Mouse (Mus musculus) C2C12 (cell line): ENCODE data around the gene Otub2. TPM values are rescaled to one million over a fixed set of nuclear protein-coding genes. Genes with fewer than 3 reads are reported as not detected.

Experiments
- H3K27me3 ChIP-seq: one replicate; pipeline ENCODE4 v1.6.1; 2011; ENCODE audit not compliant: control insufficient read depth, insufficient read depth, insufficient read length
- H3K36me3 ChIP-seq: one replicate; pipeline ENCODE4 v1.6.1; 2011; ENCODE audit not compliant: control insufficient read depth, insufficient read depth
- H3K4me3 ChIP-seq: one replicate; pipeline ENCODE4 v1.5.1; 2011; ENCODE audit warnings: mild to moderate bottlenecking, control low read depth; ENCODE audit not compliant: poor library complexity, insufficient read depth, severe bottlenecking
- H3K79me2 ChIP-seq: one replicate; pipeline ENCODE4 v1.6.1; 2011; ENCODE audit not compliant: control insufficient read depth, insufficient read depth
- H3K79me3 ChIP-seq: one replicate; pipeline ENCODE4 v1.6.1; 2011; ENCODE audit warnings: low read depth, control low read depth
- H3ac ChIP-seq: one replicate; pipeline ENCODE3; 2011; ENCODE audit warnings: low read depth; ENCODE audit not compliant: control insufficient read depth, insufficient read length
- CEBPB ChIP-seq: IDR thresholded peaks from one replicate; pipeline ENCODE4 v1.6.1; 2011; ENCODE audit warnings: low read depth, mild to moderate bottlenecking, control low read depth, moderate library complexity
- CTCF ChIP-seq: IDR thresholded peaks from one replicate; pipeline ENCODE4 v1.5.1; 2011; ENCODE audit not compliant: control insufficient read depth, insufficient read depth, insufficient read length
- FOSL1 ChIP-seq: IDR thresholded peaks from one replicate; pipeline ENCODE4 v1.8.0; 2011; ENCODE audit warnings: mild to moderate bottlenecking, low read length; ENCODE audit not compliant: poor library complexity, insufficient read depth, severe bottlenecking
- MAX ChIP-seq: IDR thresholded peaks from one replicate; pipeline ENCODE4 v1.6.1; 2011; ENCODE audit warnings: mild to moderate bottlenecking, control low read depth
- MYOD1 ChIP-seq: IDR thresholded peaks from one replicate; pipeline ENCODE4 v1.6.1; 2011; ENCODE audit warnings: low read depth; ENCODE audit not compliant: control insufficient read depth, insufficient read length
- MYOG ChIP-seq: IDR thresholded peaks from one replicate; pipeline ENCODE4 v1.6.1; 2011; ENCODE audit not compliant: control insufficient read depth, insufficient read length; ENCODE audit errors: extremely low read depth
- USF1 ChIP-seq: IDR thresholded peaks from one replicate; pipeline ENCODE4 v1.6.1; 2011; ENCODE audit warnings: low read depth, mild to moderate bottlenecking, control low read depth, moderate library complexity
- long read RNA-seq, 2 experiments: library from polyadenylated mRNA; unstranded; transcript quantifications; one replicate each; pipeline ENCODE4 v2.0.0; 2019 to 2020
- polyA plus RNA-seq: library from polyadenylated mRNA; unstranded; fragments of >200 nt; fragmentation: generic; extraction: Trizol; gene quantifications from one replicate; pipeline ENCODE4 v1.2.1, GENCODE M21; 2012; ENCODE audit warnings: missing spikeins

Gene Otub2
- polyA plus RNA-seq, result 4.5 TPM
- long read RNA-seq, experiment 1, partial matches to known transcripts, result 0 of 3 reads
- long read RNA-seq, experiment 1, other reads (novel, unspliced or antisense), result 2 of 3 reads
- long read RNA-seq, experiment 2, transcript Otub2-201 (6 exons, 2,791 nt), result major isoform, 26 of 29 reads
- long read RNA-seq, experiment 2, partial matches to known transcripts, result 1 of 29 reads
- long read RNA-seq, experiment 2, other reads (novel, unspliced or antisense), result 1 of 29 reads

DNA sequence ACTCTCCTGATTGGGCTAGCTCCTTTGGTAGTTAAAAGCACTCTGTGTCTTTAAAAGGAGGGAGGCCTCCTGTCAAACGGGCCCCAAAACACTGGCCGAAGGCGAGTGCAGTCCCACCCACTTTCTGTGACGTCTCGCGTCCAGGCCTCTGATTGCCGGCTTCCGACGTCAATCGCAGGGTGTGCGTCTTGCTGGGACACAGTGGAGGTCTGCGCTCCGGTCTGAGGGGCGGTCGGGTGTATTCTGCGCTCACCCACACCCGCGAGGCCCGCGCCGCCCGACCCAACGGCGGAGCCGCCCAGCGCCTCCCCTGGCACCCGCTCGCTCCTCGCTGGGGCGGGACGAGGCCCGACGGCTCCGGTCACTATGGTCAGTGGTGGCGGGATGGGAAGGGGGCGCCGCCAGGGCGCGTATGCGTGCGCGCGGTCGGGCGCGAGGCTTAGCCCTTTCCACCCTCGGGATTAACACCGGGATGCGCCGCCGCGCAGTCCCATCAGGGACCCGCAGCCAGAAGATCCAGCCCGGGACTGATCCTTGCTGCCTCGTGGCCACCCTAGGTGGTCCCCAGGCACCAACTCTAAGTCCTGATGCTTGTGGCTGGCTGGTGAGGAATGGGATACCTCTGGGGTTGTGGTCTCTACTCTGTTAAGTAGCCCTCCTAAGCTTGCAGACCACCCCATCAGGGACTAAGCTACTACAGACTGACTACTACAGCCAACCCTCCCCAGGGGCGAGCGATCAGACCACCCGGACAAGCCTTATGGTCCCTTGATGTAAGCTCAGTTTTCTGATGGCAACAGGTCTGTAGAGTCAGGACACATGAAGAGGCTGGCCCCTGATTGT lies at the start of gene Otub2:
TSS of gene Otub2 (plus strand) at position 178 of the 843 bp plus-strand sequence.
- Histone ChIP-seq H3K79me3 (no peaks in the 10 kb centered on the region), H3K36me3 (no peaks in the 10 kb centered on the region), H3ac (peak within 1 kb of the TSS; percentile 78), H3K79me2 (no peaks in the 10 kb centered on the region), H3K4me3 (peak within 1 kb of the TSS; percentile 37), H3K27me3 (no peaks in the 10 kb centered on the region)
- no peak for TF ChIP-seq MYOG
- peak; percentile 11 for TF ChIP-seq CTCF
- TF ChIP-seq FOSL1, result no peak
- no peak for TF ChIP-seq CEBPB
- TF ChIP-seq USF1, result no peak
- TF ChIP-seq MYOD1, result no peak
- TF ChIP-seq MAX, result no peak

DNA sequence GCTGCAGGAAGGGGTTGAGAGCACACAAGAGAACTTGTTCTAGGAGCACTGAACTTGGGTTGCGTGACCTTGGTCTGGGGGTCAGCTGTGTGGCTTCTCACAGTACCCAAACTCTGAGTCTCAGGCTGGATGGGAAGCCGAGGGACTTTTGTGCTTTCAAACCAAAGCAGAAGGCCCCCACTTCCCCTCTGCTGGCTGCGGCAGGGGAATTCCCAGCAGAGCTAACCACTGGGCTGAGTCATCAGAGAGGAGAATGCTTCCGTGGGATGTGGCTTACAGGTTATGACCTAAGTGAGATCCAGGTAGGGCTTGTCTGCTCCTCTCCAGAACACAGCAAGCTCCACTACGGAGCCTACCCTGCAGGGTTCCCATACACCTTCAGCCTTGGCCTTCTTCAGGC lies 47.3 kb upstream of the Otub2 start:
- Histone ChIP-seq H3K79me3 (no peaks in the 10 kb centered on the region), H3ac (no peak overlapping the region), H3K27me3 (no peaks in the 10 kb centered on the region), H3K4me3 (no peak overlapping the region), H3K79me2 (no peaks in the 10 kb centered on the region), H3K36me3 (no peaks in the 10 kb centered on the region)
- TF ChIP-seq CEBPB (no peak), CTCF (no peak), MYOD1 (no peak), MAX (no peak), MYOG (no peak), FOSL1 (no peak), USF1 (no peak)

DNA sequence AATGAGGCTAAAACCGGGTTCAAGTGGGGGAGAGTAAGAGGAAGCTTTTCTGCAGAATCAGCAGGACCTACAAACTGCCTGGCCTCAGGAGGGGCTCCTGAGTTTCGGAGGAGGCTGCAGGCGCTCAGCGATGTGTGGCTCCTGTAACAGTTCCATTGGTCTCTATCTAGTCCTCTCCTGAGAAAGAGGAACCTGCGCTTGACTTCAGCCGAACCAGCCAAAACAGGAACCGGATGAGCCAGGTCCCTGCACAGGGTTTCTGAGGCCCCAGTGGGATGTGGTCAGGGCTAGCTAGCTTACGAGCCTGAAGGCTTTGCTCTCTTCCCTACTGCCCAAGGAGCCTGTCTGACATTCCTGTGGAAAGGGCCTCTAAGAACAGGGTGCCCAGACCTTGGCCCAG lies 45.0 kb upstream of the Otub2 start:
- Histone ChIP-seq H3K36me3 (no peaks in the 10 kb centered on the region), H3ac (no peak overlapping the region), H3K4me3 (no peak overlapping the region), H3K79me2 (no peaks in the 10 kb centered on the region), H3K79me3 (no peaks in the 10 kb centered on the region), H3K27me3 (no peaks in the 10 kb centered on the region)
- no peak for TF ChIP-seq MYOD1
- TF ChIP-seq USF1, result no peak
- no peak for TF ChIP-seq MYOG
- TF ChIP-seq CEBPB, result no peak
- no peak for TF ChIP-seq CTCF
- TF ChIP-seq FOSL1, result no peak
- TF ChIP-seq MAX, result no peak

DNA sequence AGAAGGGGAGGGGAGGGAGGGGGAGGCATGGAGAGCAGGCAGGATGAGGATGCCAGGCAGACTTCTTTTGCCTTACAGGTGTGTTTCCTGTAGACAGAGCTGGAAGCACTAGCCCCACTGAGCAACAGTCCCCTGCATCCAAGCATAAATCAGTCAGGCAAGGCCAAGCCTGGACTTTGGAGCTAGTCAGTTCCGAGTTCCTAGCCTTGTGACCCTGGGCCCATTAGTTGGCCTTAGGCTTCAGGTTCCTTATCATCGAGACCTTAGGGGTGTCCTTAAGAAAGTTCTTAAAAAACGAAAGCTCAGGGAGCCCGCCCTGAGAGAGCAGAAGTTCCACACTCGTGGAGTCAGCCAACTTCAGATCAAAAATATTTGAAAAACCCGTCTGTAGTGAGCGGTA lies 43.5 kb upstream of the Otub2 start:
- no peaks in the 10 kb centered on the region for H3K27me3 ChIP-seq
- H3K4me3 ChIP-seq, result no peak overlapping the region
- H3K79me2 ChIP-seq, result no peaks in the 10 kb centered on the region
- no peaks in the 10 kb centered on the region for H3K79me3 ChIP-seq
- TF ChIP-seq MAX, result no peak
- TF ChIP-seq MYOD1, result no peak
- TF ChIP-seq MYOG, result no peak
- TF ChIP-seq CEBPB, result no peak
- no peak for TF ChIP-seq CTCF
- no peak for TF ChIP-seq USF1
- TF ChIP-seq FOSL1, result no peak
- H3ac ChIP-seq, result no peak overlapping the region
- H3K36me3 ChIP-seq, result no peaks in the 10 kb centered on the region

DNA sequence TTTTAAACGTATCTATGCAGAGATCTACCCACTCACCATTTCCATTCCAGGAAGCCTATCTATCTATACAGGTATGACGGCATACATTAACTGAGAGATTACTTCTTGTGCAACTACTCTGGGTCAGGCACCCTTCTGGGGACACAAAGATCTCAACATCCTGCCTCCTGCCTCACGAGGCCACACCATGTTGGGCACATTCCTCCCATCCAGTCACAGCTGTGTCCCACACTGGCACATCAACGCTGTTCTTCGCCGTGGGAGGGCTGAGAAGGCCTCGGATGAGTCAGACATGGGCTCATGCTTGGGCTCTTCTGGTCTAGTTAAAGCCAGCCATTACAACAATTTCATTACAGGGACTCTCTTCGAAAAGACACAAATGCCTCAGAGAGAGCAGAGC lies 41.5 kb upstream of the Otub2 start:
- H3K79me3 ChIP-seq, result no peaks in the 10 kb centered on the region
- no peak overlapping the region for H3K4me3 ChIP-seq
- no peaks in the 10 kb centered on the region for H3K79me2 ChIP-seq
- no peak overlapping the region for H3ac ChIP-seq
- TF ChIP-seq MYOD1 (no peak), FOSL1 (no peak), CEBPB (no peak), MAX (no peak), MYOG (no peak), CTCF (no peak), USF1 (no peak)
- H3K27me3 ChIP-seq, result no peaks in the 10 kb centered on the region
- H3K36me3 ChIP-seq, result no peaks in the 10 kb centered on the region

DNA sequence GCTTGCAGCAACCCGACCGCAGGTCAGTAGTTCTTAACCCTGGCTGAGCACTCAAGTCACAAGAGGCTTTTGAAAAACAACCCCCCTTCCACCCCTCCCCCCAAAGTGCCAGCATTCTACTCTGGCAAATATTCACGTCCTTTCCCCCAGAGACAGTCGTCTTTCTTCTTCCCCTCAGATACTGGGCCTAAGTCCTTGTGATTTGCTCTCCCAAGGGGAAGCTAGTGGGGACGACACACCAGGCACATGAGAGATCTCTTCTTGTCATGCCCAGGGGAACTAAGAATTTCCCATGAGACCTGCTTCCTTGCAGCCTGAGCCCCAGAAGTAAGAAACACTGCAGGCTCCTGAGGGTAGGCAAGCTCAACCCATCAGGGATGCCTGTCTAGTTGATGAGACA lies 41.1 kb upstream of the Otub2 start:
- Histone ChIP-seq H3ac (no peak overlapping the region), H3K4me3 (no peak overlapping the region), H3K36me3 (no peaks in the 10 kb centered on the region), H3K27me3 (no peaks in the 10 kb centered on the region), H3K79me2 (no peaks in the 10 kb centered on the region), H3K79me3 (no peaks in the 10 kb centered on the region)
- TF ChIP-seq CTCF (no peak), MYOG (no peak), MAX (no peak), MYOD1 (no peak), CEBPB (no peak), USF1 (no peak), FOSL1 (no peak)
